Mouse (Mus musculus) frontal cortex, adult (tissue): ENCODE measurements around the gene Pex26.

ENCODE experiments used
- ATAC-seq: cut with Nextera tagmentation; 2 replicates; pipeline ENCODE4 v1.9.2; 2017; ENCODE audit warnings: mild to moderate bottlenecking, moderate library complexity, mixed read lengths; ENCODE audit not compliant: low TSS enrichment

Gene Pex26

GRCm38 (mm10) chr6:121238209-121238608 is 54.7 kb downstream of the Pex26 start:
- no peak for ATAC-seq

- ATAC-seq: no peak
Measured at GRCm38 (mm10) chr6:121241780-121242179, 58.3 kb downstream of the Pex26 start.

- no peak for ATAC-seq
Measured at GRCm38 (mm10) chr6:121243161-121243560, 59.7 kb downstream of the Pex26 start.

- peak; percentile 96 for ATAC-seq
Measured at GRCm38 (mm10) chr6:121245127-121246036, 61.9 kb downstream of the Pex26 start, which contains the start of gene Usp18. Gene Usp18 (plus strand): TSS chr6:121245906.

GRCm38 (mm10) chr6:121246037-121246361 is 62.5 kb downstream of the Pex26 start:
- no peak for ATAC-seq
